Mouse (Mus musculus) cerebellum, adult 8-10 months (tissue): ENCODE results near the gene Arl8a.
"Not testable (repeated sequence)": the region's sequence is repeated elsewhere in the genome, so short reads cannot be mapped to it uniquely, and the experiment has no call there.

Source experiments
- DNase-seq: peaks from one replicate; pipeline ENCODE4 v3.0.0; 2022

Arl8a gene

GRCm38 (mm10) chr1:135146077-135146945, at the start of gene Arl8a:
Gene Arl8a (plus strand): TSS chr1:135146824.
- peak; percentile 88 for DNase-seq

GRCm38 (mm10) chr1:135097441-135097840, 49.2 kb upstream of the Arl8a start:
- no peak for DNase-seq

- no peak for DNase-seq
These were observed 48.2 kb upstream of the Arl8a start for GRCm38 (mm10) chr1:135098441-135098840.

- DNase-seq, result no peak
These were observed 46.2 kb upstream of the Arl8a start for GRCm38 (mm10) chr1:135100400-135100799.

GRCm38 (mm10) chr1:135105124-135105523, 41.5 kb upstream of the Arl8a start, which contains the start of gene Lgr6:
Gene Lgr6 (minus strand): TSS chr1:135105276.
- DNase-seq, result no peak

GRCm38 (mm10) chr1:135105951-135106350, 40.7 kb upstream of the Arl8a start:
- DNase-seq, result peak; percentile 19

- peak; percentile 22 for DNase-seq
These were observed 38.0 kb upstream of the Arl8a start for GRCm38 (mm10) chr1:135108611-135109010.

- peak; percentile 73 for DNase-seq
These were observed 36.5 kb upstream of the Arl8a start for GRCm38 (mm10) chr1:135110075-135110474.

- not testable (repeated sequence) for DNase-seq
These were observed 35.4 kb upstream of the Arl8a start for GRCm38 (mm10) chr1:135111271-135111670.

GRCm38 (mm10) chr1:135112661-135113060, 34.0 kb upstream of the Arl8a start:
- peak; percentile 28 for DNase-seq

- DNase-seq, result no peak
These were observed 21.9 kb upstream of the Arl8a start for GRCm38 (mm10) chr1:135124573-135125363.

GRCm38 (mm10) chr1:135125990-135126389, 20.6 kb upstream of the Arl8a start:
- DNase-seq, result no peak

GRCm38 (mm10) chr1:135126443-135127027, 20.1 kb upstream of the Arl8a start:
- no peak for DNase-seq

GRCm38 (mm10) chr1:135128011-135128441, 18.6 kb upstream of the Arl8a start:
- no peak for DNase-seq

GRCm38 (mm10) chr1:135128986-135129385, 17.6 kb upstream of the Arl8a start:
- no peak for DNase-seq

GRCm38 (mm10) chr1:135129543-135130183, 17.0 kb upstream of the Arl8a start:
- no peak for DNase-seq

- no peak for DNase-seq
These were observed 16.1 kb upstream of the Arl8a start for GRCm38 (mm10) chr1:135130376-135131018.

- no peak for DNase-seq
These were observed 15.6 kb upstream of the Arl8a start for GRCm38 (mm10) chr1:135131034-135131433.

- DNase-seq, result no peak
These were observed 15.1 kb upstream of the Arl8a start for GRCm38 (mm10) chr1:135131560-135131959.

- peak; percentile 67 for DNase-seq
These were observed 14.2 kb upstream of the Arl8a start, which contains the start of gene Ptpn7 for GRCm38 (mm10) chr1:135132473-135132872. Gene Ptpn7 (plus strand): TSS chr1:135132700.

- no peak for DNase-seq
These were observed 13.7 kb upstream of the Arl8a start for GRCm38 (mm10) chr1:135132893-135133369.
